Mouse (Mus musculus) embryonic fibroblast, embryonic 13.5 days (primary cell): ENCODE results near the gene Celf2.

Experiments used
- CTCF ChIP-seq: IDR thresholded peaks from 2 replicates; pipeline ENCODE4 v1.5.1; 2011; ENCODE audit warnings: mild to moderate bottlenecking, control low read depth, low read length, moderate library complexity, borderline replicate concordance; ENCODE audit not compliant: insufficient read depth
- POLR2A ChIP-seq: IDR thresholded peaks from 2 replicates; pipeline ENCODE4 v1.6.1; 2011; ENCODE audit warnings: low read depth, mild to moderate bottlenecking, control low read depth, low read length, moderate library complexity

DNA sequence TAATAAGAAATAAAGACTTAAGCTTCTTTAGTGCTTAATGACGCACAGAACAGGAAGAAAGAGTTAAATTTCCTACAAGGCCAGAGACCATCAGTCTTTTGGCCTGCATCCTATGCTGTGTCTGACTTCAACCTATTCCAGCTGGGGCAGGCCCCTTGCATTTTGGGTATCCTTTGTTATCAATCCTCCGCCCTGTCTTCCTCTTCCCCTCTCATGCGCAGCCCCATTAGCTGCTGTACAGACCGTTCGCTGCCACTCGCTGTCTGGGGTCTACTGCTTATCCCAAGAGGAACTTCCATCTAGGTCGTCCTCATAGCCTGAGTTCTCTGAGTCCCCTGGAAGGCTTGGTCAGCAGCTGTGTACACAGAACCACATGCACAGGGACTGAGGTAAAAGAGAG, 996.2 kb downstream of the Celf2 start:
- TF ChIP-seq POLR2A (no peak), CTCF (no peak)
